Mouse (Mus musculus): ENCODE data around the gene Gm43720. TPM values are rescaled to one million over a fixed set of nuclear protein-coding genes. Genes with fewer than 3 reads are reported as not detected.

Gm43720 gene
- polyA plus RNA-seq, 1 experiment = not detected

GRCm38 (mm10) chr5:138257585-138257978 lies 22.2 kb downstream of the Gm43720 start:
- H3ac ChIP-seq (ENCODE audit: control insufficient read depth, insufficient read length, low read depth) = no peak overlapping the region
- no peaks in the 10 kb centered on the region for H3K79me3 ChIP-seq (ENCODE audit: low read depth)
- H3K79me2 ChIP-seq (ENCODE audit: control insufficient read depth, insufficient read depth) = peaks cover 3% of the 10 kb centered on the region
- no peak overlapping the region for H3K4me3 ChIP-seq (ENCODE audit: insufficient read depth, poor library complexity, severe bottlenecking)
- no peak for TF ChIP-seq MAX (IDR thresholded peaks at IDR 0.05)
- TF ChIP-seq MYOG (IDR thresholded peaks at IDR 0.05; ENCODE audit: control insufficient read depth, extremely low read depth, insufficient read length) = no peak
- TF ChIP-seq CTCF (IDR thresholded peaks at IDR 0.05; ENCODE audit: control insufficient read depth, insufficient read depth, insufficient read length) = no peak
- no peak for TF ChIP-seq FOSL1 (IDR thresholded peaks at IDR 0.05; ENCODE audit: insufficient read depth, low read length, poor library complexity, severe bottlenecking)
- TF ChIP-seq USF1 (IDR thresholded peaks at IDR 0.05; ENCODE audit: low read depth) = no peak
- no peak for TF ChIP-seq MYOD1 (IDR thresholded peaks at IDR 0.05; ENCODE audit: control insufficient read depth, insufficient read length, low read depth)
- TF ChIP-seq CEBPB (IDR thresholded peaks at IDR 0.05; ENCODE audit: low read depth) = no peak
- peaks cover 3% of the 10 kb centered on the region for H3K36me3 ChIP-seq (ENCODE audit: control insufficient read depth, insufficient read depth)
- H3K27me3 ChIP-seq (ENCODE audit: control insufficient read depth, insufficient read depth, insufficient read length) = no peaks in the 10 kb centered on the region

DNA sequence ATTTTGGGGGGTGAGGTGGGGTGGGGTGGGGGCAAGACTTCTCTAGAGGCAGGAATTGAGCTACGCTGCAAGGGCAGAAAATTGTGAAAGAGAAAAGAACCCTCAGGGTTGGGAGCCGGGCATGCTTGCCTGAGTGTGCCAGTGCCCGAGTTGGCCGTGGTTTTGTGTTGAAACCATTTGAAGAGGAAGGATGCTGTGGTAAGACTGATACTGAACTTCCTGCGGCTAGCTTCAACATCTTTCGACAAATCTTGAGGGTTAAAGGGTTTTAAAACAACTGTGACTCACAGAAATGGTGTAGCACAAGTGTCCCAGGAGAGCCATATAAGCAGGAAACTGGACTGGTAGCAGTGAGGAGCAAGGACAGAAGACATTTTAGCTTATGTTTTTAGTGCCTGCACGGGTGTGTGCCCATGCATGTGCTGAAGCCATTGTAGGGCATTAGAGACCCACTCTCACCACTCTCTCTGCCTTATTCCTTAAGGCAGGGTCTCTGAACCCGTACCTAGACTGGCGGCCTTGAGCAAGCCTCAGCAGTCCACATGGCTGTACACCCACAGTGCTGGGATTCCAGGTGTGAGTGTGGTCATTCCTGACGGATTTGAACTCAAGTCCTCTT lies 22.7 kb downstream of the Gm43720 start:
- Histone ChIP-seq H3K27me3 (ENCODE audit: control insufficient read depth, insufficient read depth, insufficient read length) (no peaks in the 10 kb centered on the region), H3ac (ENCODE audit: control insufficient read depth, insufficient read length, low read depth) (no peak overlapping the region), H3K36me3 (ENCODE audit: control insufficient read depth, insufficient read depth) (peaks cover 3% of the 10 kb centered on the region), H3K79me2 (ENCODE audit: control insufficient read depth, insufficient read depth) (no peaks in the 10 kb centered on the region), H3K79me3 (ENCODE audit: low read depth) (no peaks in the 10 kb centered on the region), H3K4me3 (ENCODE audit: insufficient read depth, poor library complexity, severe bottlenecking) (no peak overlapping the region)
- TF ChIP-seq USF1 (IDR thresholded peaks at IDR 0.05; ENCODE audit: low read depth) (no peak), MYOG (IDR thresholded peaks at IDR 0.05; ENCODE audit: control insufficient read depth, extremely low read depth, insufficient read length) (no peak), MYOD1 (IDR thresholded peaks at IDR 0.05; ENCODE audit: control insufficient read depth, insufficient read length, low read depth) (no peak), MAX (IDR thresholded peaks at IDR 0.05) (no peak), FOSL1 (IDR thresholded peaks at IDR 0.05; ENCODE audit: insufficient read depth, low read length, poor library complexity, severe bottlenecking) (no peak)

- peaks cover 3% of the 10 kb centered on the region for H3K36me3 ChIP-seq (ENCODE audit: control insufficient read depth, insufficient read depth)
- H3ac ChIP-seq (ENCODE audit: control insufficient read depth, insufficient read length, low read depth) = peak overlapping the region; percentile 56
- H3K79me2 ChIP-seq (ENCODE audit: control insufficient read depth, insufficient read depth) = no peaks in the 10 kb centered on the region
- H3K4me3 ChIP-seq (ENCODE audit: insufficient read depth, poor library complexity, severe bottlenecking) = peak overlapping the region; percentile 52
- TF ChIP-seq CTCF (IDR thresholded peaks at IDR 0.05; ENCODE audit: control insufficient read depth, insufficient read depth, insufficient read length) = no peak
- TF ChIP-seq MAX (IDR thresholded peaks at IDR 0.05) = no peak
- no peak for TF ChIP-seq USF1 (IDR thresholded peaks at IDR 0.05; ENCODE audit: low read depth)
- TF ChIP-seq CEBPB (IDR thresholded peaks at IDR 0.05; ENCODE audit: low read depth) = no peak
- TF ChIP-seq MYOD1 (IDR thresholded peaks at IDR 0.05; ENCODE audit: control insufficient read depth, insufficient read length, low read depth) = no peak
- TF ChIP-seq MYOG (IDR thresholded peaks at IDR 0.05; ENCODE audit: control insufficient read depth, extremely low read depth, insufficient read length) = no peak
- no peak for TF ChIP-seq FOSL1 (IDR thresholded peaks at IDR 0.05; ENCODE audit: insufficient read depth, low read length, poor library complexity, severe bottlenecking)
- H3K27me3 ChIP-seq (ENCODE audit: control insufficient read depth, insufficient read depth, insufficient read length) = no peaks in the 10 kb centered on the region
- no peaks in the 10 kb centered on the region for H3K79me3 ChIP-seq (ENCODE audit: low read depth)
Measured at GRCm38 (mm10) chr5:138256094-138256467, 23.7 kb downstream of the Gm43720 start.

GRCm38 (mm10) chr5:138255353-138256093 lies 24.2 kb downstream of the Gm43720 start, which contains the start of gene Lamtor4:
TSS of gene Lamtor4 (plus strand) at chr5:138255482.
- no peaks in the 10 kb centered on the region for H3K79me3 ChIP-seq (ENCODE audit: low read depth)
- no peaks in the 10 kb centered on the region for H3K27me3 ChIP-seq (ENCODE audit: control insufficient read depth, insufficient read depth, insufficient read length)
- H3K36me3 ChIP-seq (ENCODE audit: control insufficient read depth, insufficient read depth) = peaks cover 3% of the 10 kb centered on the region
- peak within 1 kb of the TSS; percentile 52 for H3K4me3 ChIP-seq (ENCODE audit: insufficient read depth, poor library complexity, severe bottlenecking)
- H3K79me2 ChIP-seq (ENCODE audit: control insufficient read depth, insufficient read depth) = no peaks in the 10 kb centered on the region
- no peak for TF ChIP-seq FOSL1 (IDR thresholded peaks at IDR 0.05; ENCODE audit: insufficient read depth, low read length, poor library complexity, severe bottlenecking)
- TF ChIP-seq MAX (IDR thresholded peaks at IDR 0.05) = peak; percentile 8
- no peak for TF ChIP-seq MYOD1 (IDR thresholded peaks at IDR 0.05; ENCODE audit: control insufficient read depth, insufficient read length, low read depth)
- peak; percentile 87 for TF ChIP-seq USF1 (IDR thresholded peaks at IDR 0.05; ENCODE audit: low read depth)
- H3ac ChIP-seq (ENCODE audit: control insufficient read depth, insufficient read length, low read depth) = peak within 1 kb of the TSS; percentile 56

DNA sequence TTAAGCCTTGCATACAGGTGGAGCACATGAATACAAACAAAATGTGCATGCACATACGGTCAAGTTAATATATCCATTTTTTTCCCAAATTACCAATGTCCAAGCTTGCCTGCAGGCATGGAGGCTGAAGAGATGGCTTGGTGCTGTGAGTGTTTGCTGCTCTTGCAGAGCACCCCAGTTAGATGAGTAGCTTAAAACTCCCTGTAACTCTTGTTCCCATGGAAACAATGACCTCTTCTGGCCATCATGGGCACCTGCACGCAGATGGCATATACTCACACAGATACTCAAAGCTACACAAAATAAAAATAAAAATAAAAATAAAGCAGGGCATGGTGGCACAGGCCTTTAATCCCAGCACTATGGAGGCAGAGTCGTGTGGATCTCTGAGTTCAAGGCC lies 26.7 kb downstream of the Gm43720 start:
- peaks cover 5% of the 10 kb centered on the region for H3K27me3 ChIP-seq (ENCODE audit: control insufficient read depth, insufficient read depth, insufficient read length)
- H3K79me3 ChIP-seq (ENCODE audit: low read depth) = no peaks in the 10 kb centered on the region
- no peak overlapping the region for H3K4me3 ChIP-seq (ENCODE audit: insufficient read depth, poor library complexity, severe bottlenecking)
- TF ChIP-seq FOSL1 (IDR thresholded peaks at IDR 0.05; ENCODE audit: insufficient read depth, low read length, poor library complexity, severe bottlenecking) = no peak
- no peak for TF ChIP-seq CTCF (IDR thresholded peaks at IDR 0.05; ENCODE audit: control insufficient read depth, insufficient read depth, insufficient read length)
- TF ChIP-seq MYOD1 (IDR thresholded peaks at IDR 0.05; ENCODE audit: control insufficient read depth, insufficient read length, low read depth) = no peak
- no peak for TF ChIP-seq USF1 (IDR thresholded peaks at IDR 0.05; ENCODE audit: low read depth)
- TF ChIP-seq CEBPB (IDR thresholded peaks at IDR 0.05; ENCODE audit: low read depth) = no peak
- no peak for TF ChIP-seq MAX (IDR thresholded peaks at IDR 0.05)
- no peak for TF ChIP-seq MYOG (IDR thresholded peaks at IDR 0.05; ENCODE audit: control insufficient read depth, extremely low read depth, insufficient read length)
- H3K36me3 ChIP-seq (ENCODE audit: control insufficient read depth, insufficient read depth) = no peaks in the 10 kb centered on the region
- no peak overlapping the region for H3ac ChIP-seq (ENCODE audit: control insufficient read depth, insufficient read length, low read depth)
- H3K79me2 ChIP-seq (ENCODE audit: control insufficient read depth, insufficient read depth) = no peaks in the 10 kb centered on the region
